Mouse (Mus musculus): ENCODE measurements around the gene Kif21b.

DNA sequence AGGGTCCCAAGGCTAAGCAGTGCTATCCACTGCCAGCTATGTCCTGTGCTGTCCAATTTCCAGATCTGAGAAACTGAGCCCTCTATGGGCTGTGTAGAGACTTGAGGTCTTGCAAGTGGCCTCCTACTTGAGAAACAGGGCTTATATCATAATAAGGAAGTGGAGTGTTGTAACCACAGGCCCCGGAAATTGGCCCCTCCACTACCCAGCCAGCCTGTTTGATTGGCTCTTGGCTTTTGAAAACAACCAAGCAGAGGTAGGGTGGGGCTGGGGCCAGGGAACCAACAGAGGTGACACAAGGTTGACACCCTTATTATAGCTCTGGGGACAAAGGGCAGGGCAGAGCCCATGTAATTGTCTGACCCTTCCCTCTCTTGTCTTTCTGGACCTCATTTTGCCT lies 3.9 kb downstream of the Kif21b start:
- TF ChIP-seq CHD2 (IDR thresholded peaks at IDR 0.05; ENCODE audit: low read depth, low read length) (no peak), MAFK (IDR thresholded peaks at IDR 0.05; ENCODE audit: insufficient read depth, low read depth, low read length) (no peak)
